Mouse (Mus musculus) midbrain, embryonic 12.5 days (tissue): Measurements from ENCODE around the gene Trp73. TPM values are rescaled to one million over a fixed set of nuclear protein-coding genes. Genes with fewer than 3 reads are reported as not detected.

Experiments used
- ATAC-seq: fragments of 200-750 bp; cut with Nextera tagmentation; 2 replicates; pipeline ENCODE4 v1.8.0; 2017; ENCODE audit warnings: low read depth, moderate TSS enrichment, moderate library complexity; ENCODE audit not compliant: low FRiP score
- H3K27ac ChIP-seq: fragments of 300-500 bp; sonication (generic); replicated peaks from 2 replicates; pipeline ENCODE4 v1.5.1; 2016; ENCODE audit warnings: mild to moderate bottlenecking
- H3K27me3 ChIP-seq: fragments of 300-500 bp; sonication (generic); 2 replicates; pipeline ENCODE4 v1.6.1; 2016; ENCODE audit warnings: mild to moderate bottlenecking
- H3K36me3 ChIP-seq: fragments of 300-500 bp; sonication (generic); 2 replicates; pipeline ENCODE4 v1.6.1; 2016
- H3K4me1 ChIP-seq: fragments of 300-500 bp; sonication (generic); 2 replicates; pipeline ENCODE4 v1.6.1; 2016
- H3K4me2 ChIP-seq: fragments of 300-500 bp; sonication (generic); replicated peaks from 2 replicates; pipeline ENCODE4 v1.6.1; 2016; ENCODE audit warnings: mild to moderate bottlenecking, moderate library complexity
- H3K4me3 ChIP-seq: fragments of 300-500 bp; sonication (generic); 2 replicates; pipeline ENCODE4 v1.5.1; 2016; ENCODE audit warnings: mild to moderate bottlenecking
- H3K9ac ChIP-seq: fragments of 300-500 bp; sonication (generic); replicated peaks from 2 replicates; pipeline ENCODE4 v1.6.1; 2016; ENCODE audit warnings: mild to moderate bottlenecking, moderate library complexity
- H3K9me3 ChIP-seq: fragments of 300-500 bp; sonication (generic); 2 replicates; pipeline ENCODE4 v1.6.1; 2016; ENCODE audit warnings: mild to moderate bottlenecking
- WGBS: fragments of 180-500 bp; shearing (Covaris S2); methylation state at CpG from one replicate; pipeline ENCODE4 v1.1.7; 2016; 5-methylcytosine and 5-hydroxymethylcytosine counted together
- polyA plus RNA-seq: library from polyadenylated mRNA; unstranded; fragments of >200 nt; fragmentation: Nextera tagmentation; extraction: Ambion mirVana; gene quantifications from 2 replicates; pipeline ENCODE4 v1.2.1, GENCODE M21; 2016

Gene Trp73
- polyA plus RNA-seq, 1 experiment from 2014 or later, result 0.47 TPM

GRCm38 (mm10) chr4:154141009-154141867, 1.2 kb upstream of the Trp73 start:
- H3K4me3 ChIP-seq, result peak overlapping the region; percentile 50
- H3K9me3 ChIP-seq, result no peaks in the 10 kb centered on the region
- no peak overlapping the region for H3K9ac ChIP-seq
- H3K27ac ChIP-seq, result no peak overlapping the region
- 2% methylated on average over 42 of the region's 42 CpGs for WGBS
- peak overlapping the region; percentile 92 for H3K4me2 ChIP-seq
- peaks cover 39% of the 10 kb centered on the region for H3K4me1 ChIP-seq
- H3K36me3 ChIP-seq, result peaks cover 3% of the 10 kb centered on the region
- H3K27me3 ChIP-seq, result peaks cover 56% of the 10 kb centered on the region
- no peak for ATAC-seq

GRCm38 (mm10) chr4:154140213-154141008, 403 bp upstream of the Trp73 start:
- H3K36me3 ChIP-seq, result no peaks in the 10 kb centered on the region
- peak overlapping the region; percentile 50 for H3K4me3 ChIP-seq
- peak overlapping the region; percentile 83 for H3K4me2 ChIP-seq
- H3K4me1 ChIP-seq, result peaks cover 39% of the 10 kb centered on the region
- no peak overlapping the region for H3K27ac ChIP-seq
- H3K9me3 ChIP-seq, result no peaks in the 10 kb centered on the region
- ATAC-seq, result no peak
- H3K27me3 ChIP-seq, result peaks cover 64% of the 10 kb centered on the region
- 1% methylated on average over 39 of the region's 46 CpGs for WGBS
- H3K9ac ChIP-seq, result peak overlapping the region; percentile 52

- Histone ChIP-seq H3K36me3 (no peaks in the 10 kb centered on the region), H3K4me2 (peak overlapping the region; percentile 83), H3K9ac (peak overlapping the region; percentile 52), H3K9me3 (no peaks in the 10 kb centered on the region), H3K27me3 (peaks cover 71% of the 10 kb centered on the region), H3K4me1 (peaks cover 39% of the 10 kb centered on the region), H3K4me3 (peak overlapping the region; percentile 50), H3K27ac (no peak overlapping the region)
- ATAC-seq, result peak; percentile 23; the same call in 1 of the 2 replicates
- under 1% methylated on average over 49 of the region's 59 CpGs for WGBS
These were observed 282 bp downstream of the Trp73 start for GRCm38 (mm10) chr4:154139671-154140181.

GRCm38 (mm10) chr4:154137139-154137538, 2.9 kb downstream of the Trp73 start:
- Histone ChIP-seq H3K9ac (no peak overlapping the region), H3K27me3 (peaks cover 83% of the 10 kb centered on the region), H3K4me2 (no peak overlapping the region), H3K4me1 (peaks cover 27% of the 10 kb centered on the region), H3K4me3 (no peak overlapping the region), H3K9me3 (no peaks in the 10 kb centered on the region), H3K27ac (no peak overlapping the region), H3K36me3 (no peaks in the 10 kb centered on the region)
- ATAC-seq, result no peak
- 67% methylated on average over 5 of the region's 5 CpGs for WGBS

- WGBS, result 64% methylated on average over 4 of the region's 4 CpGs
- Histone ChIP-seq H3K27ac (no peak overlapping the region), H3K9ac (no peak overlapping the region), H3K9me3 (no peaks in the 10 kb centered on the region), H3K27me3 (peaks cover 67% of the 10 kb centered on the region), H3K36me3 (no peaks in the 10 kb centered on the region), H3K4me1 (peaks cover 7% of the 10 kb centered on the region), H3K4me2 (no peak overlapping the region), H3K4me3 (no peak overlapping the region)
- no peak for ATAC-seq
These were observed 5.2 kb downstream of the Trp73 start for GRCm38 (mm10) chr4:154134803-154135202.

GRCm38 (mm10) chr4:154131894-154132293, 8.1 kb downstream of the Trp73 start:
- Histone ChIP-seq H3K36me3 (no peaks in the 10 kb centered on the region), H3K4me2 (no peak overlapping the region), H3K4me1 (no peaks in the 10 kb centered on the region), H3K27ac (no peak overlapping the region), H3K9ac (no peak overlapping the region), H3K27me3 (peaks cover 42% of the 10 kb centered on the region), H3K9me3 (no peaks in the 10 kb centered on the region), H3K4me3 (no peak overlapping the region)
- 74% methylated on average over 4 of the region's 4 CpGs for WGBS
- no peak for ATAC-seq

GRCm38 (mm10) chr4:154129950-154130349, 10.1 kb downstream of the Trp73 start:
- H3K9me3 ChIP-seq, result no peaks in the 10 kb centered on the region
- peaks cover 32% of the 10 kb centered on the region for H3K27me3 ChIP-seq
- no peak overlapping the region for H3K4me2 ChIP-seq
- H3K9ac ChIP-seq, result no peak overlapping the region
- no peak overlapping the region for H3K27ac ChIP-seq
- H3K4me3 ChIP-seq, result no peak overlapping the region
- no peaks in the 10 kb centered on the region for H3K4me1 ChIP-seq
- H3K36me3 ChIP-seq, result no peaks in the 10 kb centered on the region
- no peak for ATAC-seq

- WGBS, result 86% methylated on average over 3 of the region's 3 CpGs
- H3K27me3 ChIP-seq, result peaks cover 28% of the 10 kb centered on the region
- ATAC-seq, result no peak
These were observed 12.7 kb downstream of the Trp73 start for GRCm38 (mm10) chr4:154127273-154127672.

GRCm38 (mm10) chr4:154125202-154125601, 14.8 kb downstream of the Trp73 start:
- no peak overlapping the region for H3K4me3 ChIP-seq
- peaks cover 28% of the 10 kb centered on the region for H3K27me3 ChIP-seq
- WGBS, result 70% methylated on average over 5 of the region's 5 CpGs
- no peak overlapping the region for H3K27ac ChIP-seq
- no peaks in the 10 kb centered on the region for H3K36me3 ChIP-seq
- no peaks in the 10 kb centered on the region for H3K9me3 ChIP-seq
- no peak for ATAC-seq
- no peaks in the 10 kb centered on the region for H3K4me1 ChIP-seq
- no peak overlapping the region for H3K4me2 ChIP-seq
- H3K9ac ChIP-seq, result no peak overlapping the region

More at GRCm38 (mm10) chr4:154127273-154127672, 12.7 kb downstream of the Trp73 start:
- H3K27ac ChIP-seq, result no peak overlapping the region
- H3K4me3 ChIP-seq, result no peak overlapping the region
- H3K9ac ChIP-seq, result no peak overlapping the region
- no peak overlapping the region for H3K4me2 ChIP-seq
- H3K9me3 ChIP-seq, result no peaks in the 10 kb centered on the region
- no peaks in the 10 kb centered on the region for H3K36me3 ChIP-seq
- no peaks in the 10 kb centered on the region for H3K4me1 ChIP-seq

- Histone ChIP-seq H3K9me3 (no peaks in the 10 kb centered on the region), H3K27ac (no peak overlapping the region), H3K4me2 (no peak overlapping the region), H3K4me3 (no peak overlapping the region), H3K4me1 (no peaks in the 10 kb centered on the region), H3K9ac (no peak overlapping the region), H3K36me3 (no peaks in the 10 kb centered on the region), H3K27me3 (peaks cover 29% of the 10 kb centered on the region)
- no peak for ATAC-seq
- WGBS, result 81% methylated on average over 6 of the region's 6 CpGs
These were observed 16.5 kb downstream of the Trp73 start for GRCm38 (mm10) chr4:154123553-154123952.

- Histone ChIP-seq H3K27me3 (peaks cover 34% of the 10 kb centered on the region), H3K4me1 (no peaks in the 10 kb centered on the region), H3K4me2 (no peak overlapping the region), H3K4me3 (no peak overlapping the region), H3K9ac (no peak overlapping the region), H3K9me3 (no peaks in the 10 kb centered on the region), H3K36me3 (no peaks in the 10 kb centered on the region), H3K27ac (no peak overlapping the region)
- WGBS, result 84% methylated on average over 7 of the region's 7 CpGs
- no peak for ATAC-seq
These were observed 17.6 kb downstream of the Trp73 start for GRCm38 (mm10) chr4:154122374-154122773.

GRCm38 (mm10) chr4:154121800-154122199, 18.2 kb downstream of the Trp73 start:
- Histone ChIP-seq H3K4me3 (no peak overlapping the region), H3K9me3 (no peaks in the 10 kb centered on the region), H3K36me3 (no peaks in the 10 kb centered on the region), H3K4me1 (no peaks in the 10 kb centered on the region), H3K9ac (no peak overlapping the region), H3K27ac (no peak overlapping the region), H3K4me2 (no peak overlapping the region), H3K27me3 (peaks cover 32% of the 10 kb centered on the region)
- 77% methylated on average over 11 of the region's 11 CpGs for WGBS
- ATAC-seq, result no peak
